Mouse (Mus musculus) embryo, embryonic 10.5 days (tissue): ENCODE measurements around the gene Amz2.
"Not testable (repeated sequence)": the region's sequence is repeated elsewhere in the genome, so short reads cannot be mapped to it uniquely, and the experiment has no call there.

Experiments used
- DNase-seq: peaks from one replicate; pipeline ENCODE4 v3.0.0-alpha.2; 2015; ENCODE audit warnings: low spot score

The Amz2 gene

DNA sequence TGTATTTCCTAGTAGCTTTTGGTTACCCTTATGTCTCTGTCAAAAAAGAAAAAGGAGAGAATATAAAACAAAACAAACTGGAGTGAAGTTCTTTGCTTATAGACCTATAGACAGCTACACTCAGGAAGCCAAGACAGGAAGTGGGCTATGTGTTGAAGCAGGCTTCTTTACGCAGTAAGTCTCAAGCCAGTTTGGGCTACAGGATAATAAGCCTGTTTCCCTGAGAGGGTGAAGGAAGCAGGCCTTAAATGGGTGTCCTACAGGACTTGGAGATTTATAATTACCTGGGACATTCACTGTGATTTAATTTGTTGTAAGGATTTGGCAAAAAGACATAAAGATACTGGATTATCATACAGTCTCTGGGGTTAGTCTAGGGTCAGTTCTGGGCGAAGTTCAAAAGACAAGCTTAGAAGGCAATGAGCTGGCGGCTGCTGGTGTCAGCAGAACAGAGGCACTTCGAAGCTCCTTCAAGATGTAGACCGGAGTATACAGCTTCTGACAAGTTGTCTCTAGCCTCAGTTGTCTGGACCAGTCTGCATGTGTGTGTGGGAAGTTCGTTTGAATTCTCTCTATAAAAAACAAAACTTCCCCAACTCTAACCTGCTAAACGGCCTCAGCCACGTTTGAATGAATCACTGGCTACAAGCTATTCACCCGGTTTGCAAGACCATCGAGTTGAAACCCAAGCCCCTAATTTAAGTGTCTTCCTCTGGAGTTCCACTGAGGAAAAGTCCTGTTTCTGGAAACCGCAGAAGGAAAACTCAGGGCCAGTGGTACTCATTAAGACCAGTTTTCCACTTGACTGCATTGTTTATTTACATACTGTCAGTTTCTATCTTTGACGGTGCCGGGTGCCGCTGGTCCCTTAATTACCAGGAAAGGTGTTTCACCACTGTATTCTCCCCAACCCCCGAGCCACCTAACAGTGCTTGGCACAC, 45.4 kb downstream of the Amz2 start:
- peak; percentile 49 for DNase-seq

DNA sequence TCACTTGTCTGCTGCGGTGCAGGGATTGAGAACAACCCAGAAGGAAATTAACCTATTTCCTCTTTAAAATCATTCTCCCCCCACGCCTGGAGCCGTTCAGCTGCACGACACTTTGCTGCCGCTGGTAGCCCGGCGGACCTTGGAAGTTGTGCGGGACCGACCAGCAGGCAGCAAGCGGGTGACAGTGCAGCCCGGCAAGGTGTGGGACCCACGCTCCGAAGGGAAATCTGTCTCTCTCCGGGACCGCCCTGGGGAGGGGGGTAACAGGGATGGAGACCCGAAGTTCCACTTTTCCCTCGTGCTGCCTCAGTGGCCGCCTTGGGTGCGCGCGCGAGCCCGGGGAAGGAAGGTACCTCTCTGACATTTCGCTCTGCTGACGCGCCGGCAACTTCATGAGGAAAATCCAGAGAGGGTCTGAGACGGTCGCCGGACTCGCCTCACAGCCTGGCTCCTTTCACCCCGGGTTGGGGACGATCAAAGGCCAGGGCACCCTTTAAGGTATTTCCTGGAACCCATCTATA, 46.5 kb downstream of the Amz2 start:
- peak; percentile 70 for DNase-seq

DNA sequence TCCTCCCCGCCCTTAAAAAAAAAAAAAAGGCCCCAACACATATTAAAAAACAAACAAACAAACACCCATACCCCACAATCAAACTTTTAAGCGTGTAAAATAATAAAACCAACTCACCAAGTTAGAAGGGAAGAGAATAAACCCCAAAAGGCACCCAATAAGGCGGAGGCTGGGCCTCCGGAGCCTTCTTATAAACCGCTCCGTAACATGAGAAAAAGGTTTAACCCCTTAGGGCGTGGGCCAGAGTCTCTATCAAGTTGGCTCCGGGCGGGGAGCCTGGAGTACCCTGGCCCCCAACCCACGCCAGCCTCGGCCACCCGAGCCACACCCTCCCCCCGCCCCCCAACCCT, 47.0 kb downstream of the Amz2 start:
- DNase-seq, result no peak

DNA sequence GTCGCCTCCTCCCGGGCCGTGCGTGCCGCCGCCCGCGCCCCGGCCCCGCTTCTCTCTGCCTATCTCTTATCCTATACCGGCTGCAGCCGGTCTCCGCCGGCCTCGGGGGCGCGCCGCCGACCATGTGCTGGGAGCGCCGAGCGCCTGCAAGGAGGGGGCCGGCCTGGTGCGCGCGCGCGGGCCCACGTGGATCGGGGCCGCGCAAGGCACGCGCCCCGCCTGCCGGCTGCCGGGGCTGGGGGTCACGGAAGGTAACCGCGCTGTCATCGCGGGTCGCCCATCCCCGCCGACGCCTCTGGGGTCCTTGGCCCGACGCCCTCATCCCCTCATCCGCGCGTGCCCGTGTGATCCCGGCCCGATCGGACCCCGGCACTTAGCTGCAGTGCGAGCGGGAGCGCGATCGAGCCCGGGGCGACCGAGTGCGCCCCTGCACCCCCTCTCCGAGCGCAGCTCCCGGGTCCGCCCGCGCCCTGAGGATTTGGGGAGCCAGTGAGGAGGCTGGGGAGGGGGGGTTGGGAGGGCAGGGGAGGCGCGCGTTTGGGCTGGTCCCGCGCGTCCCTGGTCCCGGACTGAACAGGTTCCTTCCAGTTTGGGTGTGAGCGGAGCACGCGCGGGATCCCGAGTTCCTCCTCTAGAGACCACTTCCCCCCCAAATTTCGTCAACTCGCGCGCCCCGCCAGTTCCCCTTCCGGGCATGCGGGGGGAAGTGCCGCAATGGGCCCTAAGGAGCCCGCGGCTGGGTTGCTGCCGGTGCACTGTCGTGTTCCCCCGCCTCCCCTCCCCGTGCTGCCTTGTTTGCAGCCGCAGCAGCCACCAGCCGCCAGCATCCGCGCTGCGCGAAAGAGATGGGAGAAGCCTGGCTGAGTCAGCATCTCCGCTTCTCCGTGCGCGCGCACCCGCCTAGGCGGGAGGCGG, 47.7 kb downstream of the Amz2 start, which contains the start of the genes Arsg and Slc16a6:
Gene Arsg (plus strand): TSS at position 204 of the 915 bp plus-strand sequence.
Gene Slc16a6 (minus strand): TSS at position 428 of the 915 bp plus-strand sequence.
- peak; percentile 89 for DNase-seq

DNA sequence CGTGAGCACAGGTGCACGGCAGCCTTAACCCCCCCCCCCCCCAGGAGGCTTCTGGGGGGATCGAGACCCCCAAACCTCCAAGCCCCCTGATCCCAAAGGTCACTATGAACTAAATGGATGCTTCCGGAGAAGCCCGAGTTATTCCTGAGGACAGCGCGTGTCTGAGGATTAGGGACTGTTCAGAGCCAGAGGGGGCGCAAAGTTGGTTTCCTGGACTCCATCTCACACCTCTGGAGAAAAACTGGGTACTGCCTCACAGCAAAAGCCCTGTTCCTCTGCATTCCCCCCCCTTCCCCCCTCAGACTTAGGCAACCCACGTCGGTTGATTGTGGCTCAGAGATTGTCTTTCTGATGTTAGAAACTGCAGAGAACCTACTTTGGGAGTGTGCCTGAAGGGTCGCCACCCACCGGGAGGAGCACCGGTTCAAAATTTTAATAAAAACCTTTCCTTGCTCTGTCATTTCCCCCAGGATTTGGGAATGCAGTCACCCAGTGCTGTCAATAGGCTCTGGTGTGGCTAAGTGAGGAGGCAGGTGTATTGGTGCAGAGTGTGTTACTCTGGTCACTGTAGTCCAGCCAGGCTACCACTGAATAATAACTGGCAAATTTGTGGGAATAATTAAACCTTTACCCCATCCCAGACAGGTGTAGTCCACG, 48.5 kb downstream of the Amz2 start:
- peak; percentile 79 for DNase-seq

DNA sequence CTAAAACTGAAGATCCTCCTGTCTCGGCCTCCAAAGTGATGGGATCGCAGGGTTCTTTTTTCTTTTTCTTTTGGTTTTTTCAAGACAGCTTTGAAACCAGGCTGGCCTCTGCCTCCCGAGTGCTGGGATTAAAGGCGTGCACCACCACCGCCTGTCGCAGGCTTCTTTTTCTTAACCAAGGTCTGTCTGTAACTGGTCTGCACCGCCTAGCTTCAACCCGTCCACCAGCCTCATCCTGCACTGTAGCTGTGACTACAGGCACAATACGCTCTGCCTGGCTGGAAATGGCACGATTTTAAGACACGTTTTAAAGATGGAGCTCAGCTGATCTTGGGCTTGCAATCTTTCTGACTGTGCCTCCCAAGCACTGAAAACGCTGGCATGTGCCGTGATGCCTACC, 49.1 kb downstream of the Amz2 start:
- no peak for DNase-seq

DNA sequence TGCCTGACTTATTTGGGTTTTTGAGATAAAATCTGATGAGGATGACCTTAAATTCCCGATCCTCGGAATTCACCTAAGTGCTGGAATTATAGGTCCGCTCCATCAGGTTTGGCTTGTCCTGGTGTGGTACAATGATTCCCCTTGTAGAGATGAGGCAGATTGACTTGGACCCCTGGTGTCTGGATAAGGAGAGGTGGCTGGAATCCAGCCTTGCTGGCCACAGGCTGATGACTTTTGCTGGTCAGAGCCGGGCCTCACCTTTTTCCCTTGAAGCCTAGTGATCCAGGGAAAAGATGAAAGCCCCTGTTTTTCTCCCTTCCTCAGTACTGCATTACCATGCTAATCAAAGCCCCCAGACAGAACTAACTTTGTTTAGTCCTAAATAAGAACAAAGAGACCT, 50.0 kb downstream of the Amz2 start:
- no peak for DNase-seq

DNA sequence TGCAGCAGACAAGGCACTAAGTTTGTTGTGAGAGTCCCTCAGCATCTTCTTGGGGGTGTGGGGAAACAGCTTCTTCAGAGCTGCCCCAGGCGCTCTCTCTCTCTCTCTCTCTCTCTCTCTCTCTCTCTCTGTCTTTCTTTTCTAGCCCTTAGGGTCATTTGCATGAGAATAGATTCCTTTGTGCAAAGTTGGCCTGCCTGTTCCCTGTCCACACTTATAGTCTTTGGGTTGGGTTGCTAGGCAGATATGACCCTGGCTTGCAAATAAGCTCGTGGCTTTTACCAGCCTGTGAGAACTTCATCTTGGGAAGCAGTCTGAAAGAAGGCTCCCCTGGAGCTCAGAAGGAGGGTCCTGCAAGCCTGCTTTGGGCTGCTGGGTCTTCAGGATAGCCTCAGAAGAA, 50.5 kb downstream of the Amz2 start:
- peak; percentile 73 for DNase-seq

DNA sequence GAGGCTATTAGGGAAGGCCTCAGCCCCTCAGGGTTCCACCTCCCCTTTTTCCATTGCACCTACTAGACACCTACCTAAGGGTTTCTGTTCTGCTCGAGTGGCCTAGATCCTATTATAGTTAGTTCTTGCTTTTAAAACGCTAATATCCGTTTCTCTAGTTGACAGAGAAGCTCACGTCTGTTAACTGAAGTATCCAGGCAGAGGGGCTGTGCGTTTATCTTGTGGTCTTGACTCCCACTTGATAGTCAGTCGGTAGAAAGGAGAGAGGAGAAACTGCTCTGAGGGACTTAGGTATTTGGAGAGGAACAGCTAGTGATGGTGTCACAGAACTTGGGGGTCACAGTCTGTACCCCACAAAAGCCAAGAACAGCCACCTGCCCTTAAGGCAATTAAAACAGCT, 50.9 kb downstream of the Amz2 start:
- DNase-seq, result no peak

DNA sequence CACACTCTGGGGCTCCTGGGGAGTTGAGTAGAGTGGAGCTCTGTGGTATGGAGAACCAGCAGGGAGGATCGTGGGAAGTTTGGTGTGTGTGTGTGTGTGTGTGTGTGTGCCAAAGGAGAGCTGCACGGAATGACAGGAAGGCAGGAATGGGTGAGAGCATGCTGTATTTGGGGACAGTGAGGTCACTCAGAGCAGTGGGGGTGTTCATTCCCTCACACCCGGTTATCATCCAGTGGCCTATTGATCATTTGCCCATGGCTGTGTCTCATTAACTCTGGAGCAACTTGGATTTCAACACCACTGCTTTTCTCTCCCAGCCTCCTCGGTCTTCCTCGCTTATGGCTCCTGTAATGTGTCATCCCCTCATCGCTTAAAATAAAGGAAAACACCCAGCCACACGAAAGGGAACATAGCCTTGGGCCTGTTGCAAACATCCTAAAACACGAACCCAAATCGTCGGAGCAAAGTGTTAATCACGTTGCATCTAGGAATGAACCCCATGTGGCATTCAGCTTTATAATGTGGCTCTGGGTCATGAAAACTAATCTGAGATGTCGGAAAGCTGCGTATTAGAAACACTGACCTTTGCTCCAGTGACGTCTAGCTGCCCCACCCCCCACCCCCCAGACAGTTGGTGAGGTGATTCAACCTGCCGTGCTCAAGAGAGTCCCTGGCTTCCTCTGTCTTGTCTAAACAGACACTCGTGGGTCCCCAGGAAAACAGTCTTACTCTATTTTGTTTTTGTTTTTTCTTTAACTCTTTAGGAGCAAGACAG, 52.0 kb downstream of the Amz2 start:
- no peak for DNase-seq

DNA sequence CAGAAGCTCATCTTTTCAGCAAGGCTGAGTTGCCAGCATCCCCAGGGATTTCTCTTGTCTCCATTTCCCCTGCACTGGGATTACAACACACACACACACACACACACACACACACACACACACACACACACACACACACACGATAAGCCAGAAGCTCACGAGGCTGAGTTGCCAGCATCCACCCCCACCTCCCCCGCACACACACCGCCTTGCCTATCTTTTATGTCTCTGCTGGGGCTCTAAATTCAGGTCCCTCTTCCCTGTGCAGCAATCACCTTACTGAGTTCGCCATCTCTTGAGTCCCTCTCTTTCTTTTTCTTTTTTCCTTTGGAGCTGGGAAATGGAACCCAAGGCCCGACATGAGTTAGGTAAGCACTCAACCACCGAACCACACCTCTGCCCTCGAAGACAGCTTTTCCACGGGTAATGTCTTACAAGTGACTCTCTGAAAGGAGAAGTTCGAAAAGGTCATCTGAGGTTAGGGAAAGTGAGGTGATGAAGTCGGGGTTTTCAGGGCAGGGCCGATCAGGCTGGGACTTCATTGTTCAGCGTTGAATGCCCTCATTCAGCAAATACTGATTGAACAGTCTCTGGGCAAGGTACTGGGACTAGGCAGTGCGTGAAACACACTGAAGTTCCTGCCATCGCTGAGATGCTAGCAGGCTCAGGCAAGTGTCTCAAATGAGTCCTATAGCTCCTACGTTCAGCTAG, 54.0 kb downstream of the Amz2 start:
- DNase-seq, result no peak

DNA sequence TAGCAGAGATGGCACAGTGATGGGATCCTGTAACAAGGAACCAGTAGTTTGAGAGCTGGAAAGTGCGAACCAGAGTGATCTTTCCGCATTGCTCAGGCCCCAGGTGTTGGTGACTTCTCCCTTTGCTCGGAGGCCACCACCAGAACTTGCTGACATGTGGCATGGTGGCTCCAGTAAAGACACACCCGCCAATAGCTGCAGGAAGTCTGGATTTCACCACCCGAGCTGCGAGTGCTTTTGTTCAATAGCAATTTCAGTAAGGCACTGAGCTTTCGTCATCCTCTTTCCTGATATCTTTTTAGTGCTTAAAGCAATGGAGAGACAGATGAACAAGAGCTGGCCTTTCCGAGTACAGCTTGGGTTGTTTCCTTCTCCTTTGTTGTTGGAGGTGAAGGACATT, 54.7 kb downstream of the Amz2 start:
- DNase-seq, result no peak

DNA sequence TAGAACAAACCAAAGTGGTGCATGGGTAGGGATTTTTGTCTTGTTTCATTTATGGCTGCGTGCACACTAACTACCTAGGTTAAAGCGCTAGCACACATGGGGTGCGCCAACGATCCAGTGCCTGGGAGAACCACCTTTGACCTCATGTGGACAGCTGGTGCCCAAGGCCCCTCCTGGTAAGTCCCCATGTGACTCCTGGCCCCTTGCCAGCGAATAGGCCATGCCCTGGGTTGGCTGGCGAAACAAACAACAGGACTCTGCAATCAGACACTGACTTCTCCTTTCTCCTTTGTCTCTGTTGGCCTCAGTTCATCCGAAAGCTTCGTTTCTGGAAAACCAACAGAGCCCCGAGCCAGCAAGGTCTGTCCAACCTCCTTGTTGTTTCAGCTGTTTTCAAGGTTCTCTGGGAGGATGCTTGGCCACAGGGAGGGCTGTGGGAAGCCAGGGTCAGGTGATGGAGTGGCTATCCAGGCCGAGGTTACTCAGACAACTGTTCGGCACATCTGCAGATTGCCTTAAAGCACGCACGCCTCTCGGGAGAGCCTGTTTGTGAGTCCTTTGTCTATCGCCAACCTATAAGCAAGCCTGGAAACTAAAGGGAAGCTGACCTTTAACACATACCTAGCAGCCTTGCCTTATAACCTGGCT, 59.8 kb downstream of the Amz2 start:
- peak; percentile 27 for DNase-seq

DNA sequence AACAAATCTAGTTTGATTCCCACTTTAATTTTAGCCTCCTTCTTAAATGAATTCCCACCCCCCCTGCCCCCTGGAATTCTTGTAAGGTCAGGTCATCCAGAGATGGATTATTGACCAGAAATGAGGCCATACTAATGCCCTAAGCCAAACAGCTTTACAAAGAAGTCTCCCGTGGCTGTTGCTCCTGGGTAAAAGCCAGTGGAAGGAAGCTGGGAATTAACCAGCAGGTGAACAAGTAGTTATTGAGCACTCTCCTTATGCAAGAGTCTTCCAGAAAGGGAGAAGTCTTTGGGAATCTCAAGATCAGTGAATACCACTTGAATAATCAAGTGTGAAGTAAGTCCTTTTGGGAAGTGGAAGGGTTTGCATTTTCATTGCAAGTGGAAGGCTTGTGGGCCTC, 61.4 kb downstream of the Amz2 start:
- DNase-seq, result no peak

DNA sequence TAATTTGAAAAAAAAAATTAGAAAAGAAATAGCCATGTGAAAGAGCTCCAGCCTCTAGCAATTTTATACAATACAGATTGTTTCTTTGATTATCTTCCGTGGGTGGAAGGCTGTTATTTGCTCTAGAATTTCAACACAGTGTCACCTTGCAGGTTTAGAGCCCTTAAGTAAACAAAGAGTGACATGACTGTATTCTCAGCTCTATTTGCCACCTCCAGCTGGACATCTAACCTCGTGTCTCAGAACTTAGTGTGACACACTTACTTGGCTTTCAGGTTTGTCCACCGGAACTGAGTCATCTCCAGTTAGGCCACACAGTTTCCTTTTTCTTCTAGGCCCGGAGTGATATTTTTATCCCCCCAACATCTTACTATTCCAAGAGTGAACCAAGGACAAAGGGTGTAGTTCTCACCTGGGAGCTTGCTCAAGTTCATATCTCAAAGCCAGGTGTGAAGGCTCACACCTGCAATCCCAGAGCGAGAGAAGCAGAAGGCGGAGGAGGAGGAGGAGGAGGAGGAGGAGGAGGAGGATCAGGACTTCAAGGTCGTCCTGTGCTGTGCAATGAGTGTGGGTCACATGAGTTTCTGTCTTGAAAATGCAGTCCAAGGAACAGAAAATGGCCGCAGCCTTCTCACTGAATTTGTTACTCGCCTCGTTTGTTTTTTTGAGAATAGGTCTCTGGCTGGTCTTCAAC, 62.4 kb downstream of the Amz2 start:
- DNase-seq, result no peak

DNA sequence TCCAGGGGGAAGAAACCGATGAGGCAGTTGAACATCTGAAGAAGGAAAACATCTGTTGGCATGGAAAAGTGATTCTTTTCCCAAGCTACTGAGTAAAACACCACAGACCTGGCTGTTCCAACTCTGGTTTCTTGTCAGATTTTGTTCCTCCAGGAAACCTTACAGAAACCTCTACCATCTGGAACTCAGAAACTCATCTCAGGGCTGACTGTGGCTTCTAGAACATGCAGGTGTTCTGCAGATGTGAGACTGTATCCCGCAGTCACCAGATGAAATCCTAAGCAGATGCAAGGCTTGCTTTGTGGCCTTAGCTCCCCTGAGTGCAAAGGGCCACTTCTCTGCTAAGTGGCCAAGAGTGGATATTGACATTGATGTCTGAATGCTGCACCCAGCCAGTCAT, 64.0 kb downstream of the Amz2 start:
- no peak for DNase-seq

DNA sequence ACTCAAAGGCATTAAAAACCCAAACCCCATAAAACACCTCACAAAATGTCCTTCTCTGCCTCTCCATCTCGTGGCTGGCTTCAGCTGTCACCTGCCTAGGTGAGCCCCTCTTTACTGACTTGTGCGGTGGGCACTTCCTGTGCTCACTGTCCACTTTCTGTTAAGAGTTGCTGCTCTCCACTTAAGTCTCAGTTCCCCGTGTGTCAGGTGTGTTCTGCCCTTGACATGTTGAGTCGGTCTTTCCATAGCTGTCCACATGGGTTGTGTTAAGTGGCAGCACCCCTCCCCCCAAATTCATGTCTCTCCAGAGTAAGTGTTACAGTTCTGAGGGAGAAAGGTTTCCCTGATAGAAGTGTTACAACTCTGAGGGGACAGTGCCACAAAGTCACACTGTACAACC, 66.1 kb downstream of the Amz2 start:
- no peak for DNase-seq

DNA sequence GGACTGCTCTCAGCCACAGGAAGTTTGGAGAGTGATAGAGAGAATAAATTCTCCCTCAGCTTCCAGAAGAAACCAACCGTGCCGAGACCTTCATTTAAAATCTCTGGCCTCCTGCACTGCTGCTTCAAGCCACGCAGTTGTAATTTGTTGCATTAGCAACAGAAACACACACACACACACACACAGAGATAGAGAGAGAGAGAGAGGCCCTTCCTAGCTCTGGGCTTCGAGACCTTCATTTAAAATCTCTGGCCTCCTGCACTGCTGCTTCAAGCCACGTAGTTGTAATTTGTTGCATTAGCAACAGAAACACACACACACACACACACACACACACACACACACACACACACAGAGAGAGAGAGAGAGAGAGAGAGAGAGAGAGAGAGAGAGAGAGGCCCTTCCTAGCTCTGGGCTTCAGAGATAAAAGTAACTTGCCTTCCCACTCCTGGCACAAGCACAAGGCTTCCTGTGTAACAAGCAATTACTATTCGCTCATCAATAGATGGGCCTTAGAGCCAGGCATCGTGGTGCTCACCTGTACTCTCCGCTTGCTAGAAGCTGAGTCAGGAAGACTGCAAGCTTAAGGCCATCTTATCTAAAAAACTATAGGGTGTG, 67.2 kb downstream of the Amz2 start:
- not testable (repeated sequence) for DNase-seq
